Mouse (Mus musculus): ENCODE measurements at regions not wholly inside any gene's neighbourhood (a gene's known extent, or its start where the extent isn't known, plus 50 kb on each side); places are given as distances from the start of the nearest gene placed in this dataset.
"Not testable (repeated sequence)": the region's sequence is repeated elsewhere in the genome, so short reads cannot be mapped to it uniquely, and the experiment has no call there.

DNA sequence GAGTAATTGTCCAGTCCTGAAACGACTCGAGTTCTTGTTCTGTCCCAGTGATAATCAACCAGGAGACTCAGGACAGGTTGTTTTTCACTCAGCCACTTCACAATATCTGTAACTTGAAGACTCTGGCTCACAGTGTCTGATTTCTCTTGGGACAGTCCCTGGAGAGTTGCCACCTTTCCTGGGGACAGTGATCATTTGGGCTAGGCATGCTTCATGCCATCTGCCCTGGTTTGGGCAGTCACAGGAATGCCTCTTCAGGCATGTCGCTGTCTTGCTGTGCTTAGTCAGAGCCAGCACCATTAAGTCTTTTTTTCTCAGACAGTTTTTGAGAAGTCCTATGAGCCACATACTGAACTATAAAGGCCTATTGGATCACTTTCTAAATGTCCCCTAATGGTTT, 246.9 kb upstream of the Pik3r1 start:
- Histone ChIP-seq H3K4me3 (ENCODE audit: low read length) (no peak overlapping the region), H3K4me1 (ENCODE audit: insufficient read depth, low read length) (no peaks in the 10 kb centered on the region), H3K36me3 (ENCODE audit: insufficient read depth, low read length) (no peaks in the 10 kb centered on the region), H3K9ac (replicated peaks; ENCODE audit: low read length) (no peak overlapping the region), H3K9me3 (ENCODE audit: low read length) (no peaks in the 10 kb centered on the region), H3K27ac (no peak overlapping the region), H3K4me2 (ENCODE audit: low read depth, low read length) (no peak overlapping the region), H3K27me3 (ENCODE audit: insufficient read depth, low read length) (no peaks in the 10 kb centered on the region)
- DNase-seq (ENCODE audit: low spot score) (peak; percentile 16), ATAC-seq (no peak)
- WGBS: 71% methylated on average over 3 of the region's 3 CpGs
- no peak for TF ChIP-seq CTCF (IDR thresholded peaks at IDR 0.05; ENCODE audit: low read depth)

DNA sequence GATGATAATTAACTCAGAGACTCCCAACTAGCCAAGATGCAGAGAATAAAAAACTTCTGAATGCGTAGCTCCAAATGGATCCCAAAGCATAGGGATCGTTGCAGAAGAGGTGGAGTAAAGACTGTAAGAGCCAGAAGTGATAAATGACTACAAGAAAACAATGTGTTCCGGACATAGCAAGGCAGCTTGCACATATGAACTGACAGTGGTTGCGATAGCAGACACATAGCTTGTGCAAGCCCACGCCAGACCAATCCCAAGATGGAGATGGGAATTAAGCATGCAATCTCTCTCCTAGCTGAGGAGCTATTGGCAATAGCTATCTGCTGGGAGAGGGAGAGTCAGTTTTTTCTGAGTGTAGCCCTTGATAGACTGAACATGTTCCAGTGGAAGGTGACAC, 248.5 kb upstream of the Pik3r1 start:
- Histone ChIP-seq H3K9me3 (ENCODE audit: low read length) (no peaks in the 10 kb centered on the region), H3K27me3 (ENCODE audit: insufficient read depth, low read length) (no peaks in the 10 kb centered on the region), H3K27ac (no peak overlapping the region), H3K4me1 (ENCODE audit: insufficient read depth, low read length) (no peaks in the 10 kb centered on the region), H3K4me3 (ENCODE audit: low read length) (no peak overlapping the region), H3K36me3 (ENCODE audit: insufficient read depth, low read length) (no peaks in the 10 kb centered on the region), H3K9ac (replicated peaks; ENCODE audit: low read length) (no peak overlapping the region), H3K4me2 (ENCODE audit: low read depth, low read length) (no peak overlapping the region)
- ATAC-seq: no peak
- no peak for TF ChIP-seq CTCF (IDR thresholded peaks at IDR 0.05; ENCODE audit: low read depth)
- no peak for DNase-seq (ENCODE audit: low spot score)
- WGBS: 92% methylated on average over 5 of the region's 5 CpGs

DNA sequence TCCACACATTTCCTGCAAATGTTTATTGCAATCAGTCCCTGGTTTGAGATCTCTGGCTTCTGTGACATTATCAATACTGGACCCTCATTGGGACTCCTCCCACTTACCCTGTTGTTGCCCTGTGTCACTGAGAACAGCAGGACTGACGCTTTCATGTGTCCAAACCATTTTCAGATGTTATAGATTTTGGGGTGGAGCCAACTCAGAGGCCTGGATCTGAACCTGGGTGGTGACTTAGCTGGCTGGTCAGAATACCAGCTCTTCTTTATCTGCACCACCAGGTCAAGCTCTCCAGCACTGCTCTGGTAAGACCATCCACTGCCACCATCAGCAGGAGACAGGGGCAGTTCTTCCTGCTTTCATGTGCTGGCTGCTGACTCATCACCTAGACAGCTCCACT, 254.3 kb upstream of the Pik3r1 start:
- no peak for DNase-seq (ENCODE audit: low spot score)
- no peaks in the 10 kb centered on the region for H3K9me3 ChIP-seq (ENCODE audit: low read length)
- no peaks in the 10 kb centered on the region for H3K36me3 ChIP-seq (ENCODE audit: insufficient read depth, low read length)
- H3K4me1 ChIP-seq (ENCODE audit: insufficient read depth, low read length): no peaks in the 10 kb centered on the region
- H3K9ac ChIP-seq (replicated peaks; ENCODE audit: low read length): no peak overlapping the region
- WGBS: 71% methylated on average over 1 of the region's 1 CpGs
- no peaks in the 10 kb centered on the region for H3K27me3 ChIP-seq (ENCODE audit: insufficient read depth, low read length)
- no peak for ATAC-seq
- no peak overlapping the region for H3K27ac ChIP-seq
- no peak overlapping the region for H3K4me2 ChIP-seq (ENCODE audit: low read depth, low read length)
- no peak overlapping the region for H3K4me3 ChIP-seq (ENCODE audit: low read length)
- TF ChIP-seq CTCF (IDR thresholded peaks at IDR 0.05; ENCODE audit: low read depth): no peak

DNA sequence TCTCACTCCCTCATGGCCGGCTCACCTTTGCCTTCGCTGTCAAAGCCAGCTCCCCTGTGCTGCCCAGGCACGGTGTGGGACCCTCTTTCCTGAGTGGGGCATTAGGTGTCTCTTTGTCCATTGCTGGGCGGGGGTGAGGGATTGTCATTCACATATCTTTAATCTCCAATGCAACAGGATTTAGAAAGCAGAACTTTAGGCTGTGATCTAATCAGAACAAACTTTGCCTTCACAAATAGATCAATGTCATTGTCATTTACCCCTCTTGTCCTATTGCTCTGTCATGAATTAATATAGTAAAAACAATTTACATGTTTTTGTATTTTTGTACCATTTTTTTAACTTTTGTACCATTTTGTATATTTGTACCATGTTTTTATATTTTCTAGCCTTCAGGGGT, 254.7 kb upstream of the Pik3r1 start:
- Histone ChIP-seq H3K9me3 (ENCODE audit: low read length) (no peaks in the 10 kb centered on the region), H3K27me3 (ENCODE audit: insufficient read depth, low read length) (no peaks in the 10 kb centered on the region), H3K27ac (no peak overlapping the region), H3K9ac (replicated peaks; ENCODE audit: low read length) (no peak overlapping the region), H3K4me1 (ENCODE audit: insufficient read depth, low read length) (no peaks in the 10 kb centered on the region), H3K4me3 (ENCODE audit: low read length) (no peak overlapping the region), H3K36me3 (ENCODE audit: insufficient read depth, low read length) (no peaks in the 10 kb centered on the region), H3K4me2 (ENCODE audit: low read depth, low read length) (no peak overlapping the region)
- DNase-seq (ENCODE audit: low spot score) (no peak), ATAC-seq (no peak)
- 81% methylated on average over 4 of the region's 4 CpGs for WGBS
- no peak for TF ChIP-seq CTCF (IDR thresholded peaks at IDR 0.05; ENCODE audit: low read depth)

DNA sequence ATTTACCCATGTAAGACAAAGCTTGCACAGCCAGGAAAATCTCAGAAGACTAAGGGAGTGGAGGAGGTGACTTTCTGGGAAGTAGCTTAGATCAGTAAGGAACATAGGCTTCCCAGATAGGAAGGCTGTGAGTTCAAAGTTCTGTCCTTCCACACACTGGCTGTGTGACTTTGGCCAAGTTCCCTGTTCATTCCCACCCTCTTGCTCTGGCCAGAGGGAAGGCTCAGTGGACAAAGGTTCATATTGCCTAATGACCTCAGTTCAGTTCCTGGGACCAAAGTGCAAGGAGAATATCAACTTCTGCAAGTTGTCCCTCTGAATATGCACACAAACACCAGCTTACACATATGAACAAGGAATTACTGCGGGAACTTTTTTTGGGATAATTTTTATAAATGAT, 255.6 kb upstream of the Pik3r1 start:
- ATAC-seq: no peak
- H3K36me3 ChIP-seq (ENCODE audit: insufficient read depth, low read length): no peaks in the 10 kb centered on the region
- TF ChIP-seq CTCF (IDR thresholded peaks at IDR 0.05; ENCODE audit: low read depth): no peak
- no peak overlapping the region for H3K4me3 ChIP-seq (ENCODE audit: low read length)
- no peaks in the 10 kb centered on the region for H3K4me1 ChIP-seq (ENCODE audit: insufficient read depth, low read length)
- no peaks in the 10 kb centered on the region for H3K27me3 ChIP-seq (ENCODE audit: insufficient read depth, low read length)
- no peak overlapping the region for H3K4me2 ChIP-seq (ENCODE audit: low read depth, low read length)
- no peaks in the 10 kb centered on the region for H3K9me3 ChIP-seq (ENCODE audit: low read length)
- 98% methylated on average over 1 of the region's 1 CpGs for WGBS
- no peak overlapping the region for H3K9ac ChIP-seq (replicated peaks; ENCODE audit: low read length)
- H3K27ac ChIP-seq: no peak overlapping the region
- no peak for DNase-seq (ENCODE audit: low spot score)

DNA sequence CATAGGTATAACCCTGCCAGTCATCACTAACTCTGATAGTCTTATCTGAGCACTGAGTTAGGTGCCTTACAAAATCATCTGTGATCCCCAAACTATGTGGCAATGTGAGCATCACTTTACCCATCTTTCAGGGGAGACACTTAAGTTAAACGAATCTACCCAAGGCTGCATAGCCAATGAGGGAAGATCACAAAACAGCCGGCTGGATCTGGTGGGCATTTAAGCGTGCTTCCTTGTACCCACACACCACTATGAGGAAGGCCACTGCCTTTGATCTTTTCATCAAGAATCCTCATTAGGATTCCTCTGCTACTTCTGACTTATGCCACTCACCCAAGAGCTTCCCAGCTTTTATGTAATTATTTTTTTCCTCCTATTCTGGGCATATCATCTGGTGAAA, 257.1 kb upstream of the Pik3r1 start:
- Histone ChIP-seq H3K4me2 (ENCODE audit: low read depth, low read length) (no peak overlapping the region), H3K4me3 (ENCODE audit: low read length) (no peak overlapping the region), H3K4me1 (ENCODE audit: insufficient read depth, low read length) (no peaks in the 10 kb centered on the region), H3K9me3 (ENCODE audit: low read length) (no peaks in the 10 kb centered on the region), H3K9ac (replicated peaks; ENCODE audit: low read length) (no peak overlapping the region), H3K36me3 (ENCODE audit: insufficient read depth, low read length) (no peaks in the 10 kb centered on the region), H3K27me3 (ENCODE audit: insufficient read depth, low read length) (no peaks in the 10 kb centered on the region), H3K27ac (no peak overlapping the region)
- DNase-seq (ENCODE audit: low spot score): no peak
- no peak for ATAC-seq
- TF ChIP-seq CTCF (IDR thresholded peaks at IDR 0.05; ENCODE audit: low read depth): no peak
- WGBS: 78% methylated on average over 3 of the region's 3 CpGs

DNA sequence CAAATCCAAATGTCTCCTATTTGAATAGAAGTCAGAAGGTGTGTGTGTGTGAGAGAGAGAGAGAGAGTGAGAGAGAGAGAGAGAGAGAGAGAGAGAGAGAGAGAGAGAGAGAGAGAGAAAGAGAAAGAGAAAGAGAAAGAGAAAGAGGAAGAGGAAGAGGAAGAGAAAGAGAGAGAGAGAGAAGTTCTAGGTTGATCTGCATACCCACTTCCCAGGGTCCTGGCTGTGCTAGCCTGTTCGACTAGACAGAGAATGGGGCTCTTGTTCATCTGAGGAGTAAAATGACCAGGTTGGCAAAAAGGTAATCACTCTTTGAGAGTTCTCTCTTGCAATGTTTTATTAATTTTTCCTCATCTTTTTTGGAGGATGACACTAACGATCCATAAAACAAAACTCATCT, 257.5 kb upstream of the Pik3r1 start:
- not testable (repeated sequence) for H3K9me3 ChIP-seq (ENCODE audit: low read length); H3K27ac ChIP-seq; H3K4me3 ChIP-seq (ENCODE audit: low read length); ATAC-seq; H3K36me3 ChIP-seq (ENCODE audit: insufficient read depth, low read length); H3K27me3 ChIP-seq (ENCODE audit: insufficient read depth, low read length); DNase-seq (ENCODE audit: low spot score); H3K4me1 ChIP-seq (ENCODE audit: insufficient read depth, low read length); H3K9ac ChIP-seq (replicated peaks; ENCODE audit: low read length); H3K4me2 ChIP-seq (ENCODE audit: low read depth, low read length)
- 90% methylated on average over 2 of the region's 2 CpGs for WGBS
